Mouse (Mus musculus) brain, embryonic 14.5 days (tissue): Measurements from ENCODE around the gene Cox8b.

Experiments used
- CTCF ChIP-seq: fragments of 200-500 bp; IDR thresholded peaks from 2 replicates; pipeline ENCODE4 v1.5.1; 2012; ENCODE audit warnings: inconsistent platforms, mild to moderate bottlenecking, moderate library complexity, borderline replicate concordance; ENCODE audit not compliant: insufficient read depth, insufficient read length; ENCODE audit errors: extremely low read depth
- POLR2A ChIP-seq: fragments of 200-500 bp; IDR thresholded peaks from 2 replicates; pipeline ENCODE4 v1.6.1; 2012; ENCODE audit warnings: mild to moderate bottlenecking, inconsistent platforms, borderline replicate concordance; ENCODE audit not compliant: poor library complexity, insufficient read depth, insufficient read length, severe bottlenecking; ENCODE audit errors: extremely low read depth

DNA sequence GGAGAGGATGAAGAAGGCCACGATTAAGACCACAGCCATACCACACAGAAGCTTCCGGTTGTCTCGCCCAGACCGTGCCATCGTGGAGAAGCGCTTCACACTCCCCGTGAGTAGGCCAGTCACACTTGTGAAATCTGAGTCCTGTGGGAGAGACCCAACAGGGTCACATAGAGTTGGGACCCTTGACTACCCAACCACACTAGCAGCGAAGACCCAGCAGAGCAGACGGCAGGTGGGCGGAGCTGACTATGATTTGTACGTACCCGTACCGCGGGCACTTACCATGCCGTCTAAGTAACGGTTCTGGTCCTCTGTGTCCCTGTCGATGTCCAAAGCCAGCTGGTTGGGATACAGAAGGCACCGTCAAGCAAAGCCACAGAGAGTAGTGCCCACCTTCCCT lies 45.8 kb downstream of the Cox8b start:
- TF ChIP-seq CTCF (no peak), POLR2A (no peak)
